Mouse (Mus musculus) thymus, adult 2 months (tissue): ENCODE measurements around the gene Atg4d. TPM values are rescaled to one million over a fixed set of nuclear protein-coding genes. Genes with fewer than 3 reads are reported as not detected.

Experiments
- DNase-seq: peaks from one replicate; pipeline ENCODE4 v3.0.0; 2021
- H3K27ac ChIP-seq: fragments of 200-500 bp; 2 replicates; pipeline ENCODE4 v1.5.1; 2012; ENCODE audit warnings: low read length, control low read depth; ENCODE audit not compliant: control insufficient read depth, insufficient read depth
- H3K27me3 ChIP-seq: fragments of 200-500 bp; 2 replicates; pipeline ENCODE4 v1.6.1; 2012; ENCODE audit warnings: mild to moderate bottlenecking, low read length, moderate library complexity, mixed read lengths; ENCODE audit not compliant: control insufficient read depth, insufficient read depth
- H3K36me3 ChIP-seq: fragments of 200-500 bp; 2 replicates; pipeline ENCODE4 v1.6.1; 2012; ENCODE audit warnings: mild to moderate bottlenecking, low read length, moderate library complexity; ENCODE audit not compliant: control insufficient read depth, insufficient read depth
- H3K4me1 ChIP-seq: fragments of 200-500 bp; replicated peaks from 2 replicates; pipeline ENCODE4 v1.6.1; 2012; ENCODE audit warnings: low read length; ENCODE audit not compliant: control insufficient read depth, insufficient read depth
- H3K4me3 ChIP-seq: fragments of 200-500 bp; 2 replicates; pipeline ENCODE4 v1.5.1; 2012; ENCODE audit warnings: mild to moderate bottlenecking, low read length, control low read depth, moderate library complexity; ENCODE audit not compliant: control insufficient read depth, insufficient read depth
- CTCF ChIP-seq: fragments of 200-500 bp; IDR thresholded peaks from 2 replicates; pipeline ENCODE4 v1.5.1; 2012; ENCODE audit warnings: mild to moderate bottlenecking, control low read depth, low read length, moderate library complexity, borderline replicate concordance; ENCODE audit not compliant: control insufficient read depth, poor library complexity, insufficient read depth; ENCODE audit errors: extremely low read depth
- POLR2A ChIP-seq: fragments of 200-500 bp; IDR thresholded peaks from 2 replicates; pipeline ENCODE4 v1.6.1; 2012; ENCODE audit warnings: mild to moderate bottlenecking, low read length, control low read depth, moderate library complexity; ENCODE audit not compliant: control insufficient read depth, poor library complexity, insufficient read depth; ENCODE audit errors: extremely low read depth
- WGBS: fragments of 180-500 bp; shearing (Covaris S2); methylation state at CpG from one replicate; pipeline ENCODE4 v1.1.7; 2018; 5-methylcytosine and 5-hydroxymethylcytosine counted together
- polyA plus RNA-seq: library from polyadenylated mRNA; depleted of rRNA; stranded (reverse); fragments of >200 nt; gene quantifications from 2 replicates; pipeline ENCODE4 v1.2.3, GENCODE M21; 2012

Gene Atg4d
- polyA plus RNA-seq, 1 experiment, result 87.7 TPM

GRCm38 (mm10) chr9:21272391-21272790 lies 7.3 kb downstream of the Atg4d start:
- WGBS, result 97% methylated on average over 9 of the region's 9 CpGs
- H3K36me3 ChIP-seq, result peaks cover 73% of the 10 kb centered on the region
- no peak overlapping the region for H3K27ac ChIP-seq
- TF ChIP-seq POLR2A, result no peak
- no peak for TF ChIP-seq CTCF
- no peak overlapping the region for H3K4me3 ChIP-seq
- H3K27me3 ChIP-seq, result no peaks in the 10 kb centered on the region
- H3K4me1 ChIP-seq, result no peaks in the 10 kb centered on the region
- DNase-seq, result no peak

GRCm38 (mm10) chr9:21273094-21273493 lies 8.0 kb downstream of the Atg4d start:
- TF ChIP-seq POLR2A (no peak), CTCF (no peak)
- no peak for DNase-seq
- H3K27ac ChIP-seq, result no peak overlapping the region
- H3K27me3 ChIP-seq, result no peaks in the 10 kb centered on the region
- H3K4me3 ChIP-seq, result no peak overlapping the region
- H3K4me1 ChIP-seq, result no peaks in the 10 kb centered on the region
- WGBS, result 94% methylated on average over 8 of the region's 8 CpGs
- peaks cover 78% of the 10 kb centered on the region for H3K36me3 ChIP-seq

- Histone ChIP-seq H3K27me3 (no peaks in the 10 kb centered on the region), H3K27ac (no peak overlapping the region), H3K36me3 (peaks cover 74% of the 10 kb centered on the region), H3K4me3 (no peak overlapping the region), H3K4me1 (no peaks in the 10 kb centered on the region)
- DNase-seq, result no peak
- 93% methylated on average over 7 of the region's 7 CpGs for WGBS
- no peak for TF ChIP-seq CTCF
- no peak for TF ChIP-seq POLR2A
Measured at GRCm38 (mm10) chr9:21273520-21274228, 8.6 kb downstream of the Atg4d start.

- Histone ChIP-seq H3K27me3 (no peaks in the 10 kb centered on the region), H3K4me1 (no peaks in the 10 kb centered on the region), H3K27ac (no peak overlapping the region), H3K36me3 (peaks cover 73% of the 10 kb centered on the region), H3K4me3 (no peak overlapping the region)
- DNase-seq, result no peak
- WGBS, result 98% methylated on average over 3 of the region's 3 CpGs
- TF ChIP-seq CTCF (no peak), POLR2A (no peak)
Measured at GRCm38 (mm10) chr9:21274336-21274735, 9.2 kb downstream of the Atg4d start.

GRCm38 (mm10) chr9:21275013-21275710 lies 10.1 kb downstream of the Atg4d start:
- Histone ChIP-seq H3K4me1 (no peaks in the 10 kb centered on the region), H3K36me3 (peaks cover 78% of the 10 kb centered on the region)

GRCm38 (mm10) chr9:21275727-21276126 lies 10.6 kb downstream of the Atg4d start:
- TF ChIP-seq POLR2A, result no peak
- no peak for TF ChIP-seq CTCF
- H3K4me1 ChIP-seq, result no peaks in the 10 kb centered on the region
- 93% methylated on average over 12 of the region's 12 CpGs for WGBS
- no peaks in the 10 kb centered on the region for H3K27me3 ChIP-seq
- no peak overlapping the region for H3K27ac ChIP-seq
- no peak for DNase-seq
- H3K36me3 ChIP-seq, result peaks cover 72% of the 10 kb centered on the region
- no peak overlapping the region for H3K4me3 ChIP-seq

More at GRCm38 (mm10) chr9:21275013-21275710, 10.1 kb downstream of the Atg4d start:
- no peak overlapping the region for H3K4me3 ChIP-seq
- H3K27me3 ChIP-seq, result no peaks in the 10 kb centered on the region
- WGBS, result 86% methylated on average over 7 of the region's 7 CpGs
- H3K27ac ChIP-seq, result no peak overlapping the region
- TF ChIP-seq CTCF (no peak), POLR2A (no peak)
- no peak for DNase-seq

- TF ChIP-seq POLR2A, result no peak
- no peak for TF ChIP-seq CTCF
- no peak overlapping the region for H3K4me3 ChIP-seq
- no peaks in the 10 kb centered on the region for H3K27me3 ChIP-seq
- H3K4me1 ChIP-seq, result no peaks in the 10 kb centered on the region
- no peak overlapping the region for H3K27ac ChIP-seq
- peaks cover 71% of the 10 kb centered on the region for H3K36me3 ChIP-seq
- DNase-seq, result no peak
- 92% methylated on average over 8 of the region's 8 CpGs for WGBS
Measured at GRCm38 (mm10) chr9:21276307-21276706, 11.2 kb downstream of the Atg4d start.
